Mouse (Mus musculus) midbrain, embryonic 10.5 days (tissue): Measurements from ENCODE around the gene Myh9. TPM values are rescaled to one million over a fixed set of nuclear protein-coding genes. Genes with fewer than 3 reads are reported as not detected.

Experiments
- DNase-seq: peaks from one replicate; pipeline ENCODE4 v3.0.0-alpha.2; 2017; ENCODE audit warnings: low spot score
- H3K27ac ChIP-seq: fragments of 300-500 bp; sonication (generic); replicated peaks from 2 replicates; pipeline ENCODE4 v1.5.1; 2016; ENCODE audit warnings: mild to moderate bottlenecking
- H3K27me3 ChIP-seq: fragments of 300-500 bp; sonication (generic); 2 replicates; pipeline ENCODE4 v1.6.1; 2016; ENCODE audit warnings: low read depth, mild to moderate bottlenecking; ENCODE audit not compliant: poor library complexity, severe bottlenecking
- H3K36me3 ChIP-seq: fragments of 300-500 bp; sonication (generic); 2 replicates; pipeline ENCODE4 v1.6.1; 2016; ENCODE audit warnings: mild to moderate bottlenecking, moderate library complexity
- H3K4me1 ChIP-seq: fragments of 300-500 bp; sonication (generic); 2 replicates; pipeline ENCODE4 v1.6.1; 2016
- H3K4me3 ChIP-seq: fragments of 300-500 bp; sonication (generic); 2 replicates; pipeline ENCODE4 v1.5.1; 2016; ENCODE audit warnings: mild to moderate bottlenecking, moderate library complexity
- H3K9me3 ChIP-seq: fragments of 300-500 bp; sonication (generic); replicated peaks from 2 replicates; pipeline ENCODE4 v1.6.1; 2016; ENCODE audit warnings: mild to moderate bottlenecking
- WGBS: fragments of 180-500 bp; shearing (Covaris S2); methylation state at CpG from one replicate; pipeline ENCODE4 v1.1.7; 2016; 5-methylcytosine and 5-hydroxymethylcytosine counted together
- polyA plus RNA-seq: library from polyadenylated mRNA; unstranded; fragments of >200 nt; fragmentation: Nextera tagmentation; extraction: Ambion mirVana; gene quantifications from 2 replicates; pipeline ENCODE4 v1.2.1, GENCODE M21; 2016

Gene Myh9
- polyA plus RNA-seq, 1 experiment from 2014 or later = 29.0 TPM

GRCm38 (mm10) chr15:77862991-77863972 lies 21.3 kb upstream of the Myh9 start:
- Histone ChIP-seq H3K9me3 (no peaks in the 10 kb centered on the region), H3K4me1 (peaks cover 9% of the 10 kb centered on the region), H3K27ac (no peak overlapping the region), H3K27me3 (no peaks in the 10 kb centered on the region), H3K4me3 (no peak overlapping the region), H3K36me3 (no peaks in the 10 kb centered on the region)
- DNase-seq = no peak
- 87% methylated on average over 22 of the region's 22 CpGs for WGBS

- Histone ChIP-seq H3K9me3 (no peaks in the 10 kb centered on the region), H3K36me3 (no peaks in the 10 kb centered on the region), H3K4me3 (no peak overlapping the region), H3K27ac (no peak overlapping the region), H3K4me1 (peaks cover 13% of the 10 kb centered on the region), H3K27me3 (peaks cover 6% of the 10 kb centered on the region; the same call in 1 of the 2 replicates)
- no peak for DNase-seq
- 90% methylated on average over 1 of the region's 1 CpGs for WGBS
Measured at GRCm38 (mm10) chr15:77860081-77860665, 18.2 kb upstream of the Myh9 start.

GRCm38 (mm10) chr15:77857662-77858156 lies 15.7 kb upstream of the Myh9 start:
- peaks cover 14% of the 10 kb centered on the region for H3K4me1 ChIP-seq
- H3K27ac ChIP-seq = peak overlapping the region; percentile 75
- no peaks in the 10 kb centered on the region for H3K9me3 ChIP-seq
- DNase-seq = peak; percentile 62
- H3K4me3 ChIP-seq = peak overlapping the region; percentile 66
- no peaks in the 10 kb centered on the region for H3K36me3 ChIP-seq
- whole genome bisulfite sequencing = under 1% methylated on average over 28 of the region's 28 CpGs
- peaks cover 6% of the 10 kb centered on the region; the same call in 1 of the 2 replicates for H3K27me3 ChIP-seq

GRCm38 (mm10) chr15:77856541-77856940 lies 14.6 kb upstream of the Myh9 start:
- peaks cover 14% of the 10 kb centered on the region for H3K4me1 ChIP-seq
- peaks cover 6% of the 10 kb centered on the region; the same call in 1 of the 2 replicates for H3K27me3 ChIP-seq
- H3K27ac ChIP-seq = no peak overlapping the region
- no peaks in the 10 kb centered on the region for H3K9me3 ChIP-seq
- no peak overlapping the region for H3K4me3 ChIP-seq
- WGBS = 85% methylated on average over 5 of the region's 5 CpGs
- H3K36me3 ChIP-seq = no peaks in the 10 kb centered on the region
- no peak for DNase-seq

- Histone ChIP-seq H3K4me3 (no peak overlapping the region), H3K36me3 (no peaks in the 10 kb centered on the region), H3K27ac (no peak overlapping the region), H3K27me3 (peaks cover 6% of the 10 kb centered on the region; the same call in 1 of the 2 replicates), H3K4me1 (peaks cover 14% of the 10 kb centered on the region), H3K9me3 (no peaks in the 10 kb centered on the region)
- DNase-seq = no peak
- 56% methylated on average over 8 of the region's 8 CpGs for WGBS
Measured at GRCm38 (mm10) chr15:77855301-77855700, 13.3 kb upstream of the Myh9 start.

GRCm38 (mm10) chr15:77852001-77852400 lies 10.0 kb upstream of the Myh9 start:
- no peak for DNase-seq
- no peaks in the 10 kb centered on the region for H3K36me3 ChIP-seq
- H3K9me3 ChIP-seq = no peaks in the 10 kb centered on the region
- peaks cover 5% of the 10 kb centered on the region; the same call in 1 of the 2 replicates for H3K4me1 ChIP-seq
- peaks cover 5% of the 10 kb centered on the region; the same call in 1 of the 2 replicates for H3K27me3 ChIP-seq
- no peak overlapping the region for H3K27ac ChIP-seq
- H3K4me3 ChIP-seq = no peak overlapping the region
- 86% methylated on average over 2 of the region's 2 CpGs for WGBS

GRCm38 (mm10) chr15:77851136-77851535 lies 9.2 kb upstream of the Myh9 start:
- no peaks in the 10 kb centered on the region for H3K9me3 ChIP-seq
- no peaks in the 10 kb centered on the region for H3K36me3 ChIP-seq
- H3K4me3 ChIP-seq = no peak overlapping the region
- H3K27me3 ChIP-seq = no peaks in the 10 kb centered on the region
- WGBS = 45% methylated on average over 3 of the region's 3 CpGs
- H3K4me1 ChIP-seq = peaks cover 5% of the 10 kb centered on the region; the same call in 1 of the 2 replicates
- no peak overlapping the region for H3K27ac ChIP-seq
- DNase-seq = no peak

GRCm38 (mm10) chr15:77849572-77850229 lies 7.7 kb upstream of the Myh9 start:
- no peaks in the 10 kb centered on the region for H3K4me1 ChIP-seq
- no peak for DNase-seq
- no peaks in the 10 kb centered on the region for H3K36me3 ChIP-seq
- H3K27ac ChIP-seq = no peak overlapping the region
- H3K9me3 ChIP-seq = no peaks in the 10 kb centered on the region
- H3K27me3 ChIP-seq = no peaks in the 10 kb centered on the region
- WGBS = 83% methylated on average over 9 of the region's 9 CpGs
- no peak overlapping the region for H3K4me3 ChIP-seq

GRCm38 (mm10) chr15:77849039-77849436 lies 7.1 kb upstream of the Myh9 start:
- Histone ChIP-seq H3K27ac (no peak overlapping the region), H3K4me1 (no peaks in the 10 kb centered on the region), H3K4me3 (no peak overlapping the region), H3K9me3 (no peaks in the 10 kb centered on the region), H3K36me3 (no peaks in the 10 kb centered on the region), H3K27me3 (no peaks in the 10 kb centered on the region)
- 61% methylated on average over 5 of the region's 5 CpGs for WGBS
- DNase-seq = no peak

- H3K27ac ChIP-seq = no peak overlapping the region
- no peaks in the 10 kb centered on the region for H3K36me3 ChIP-seq
- H3K4me1 ChIP-seq = no peaks in the 10 kb centered on the region
- 0 out of 2 replicates have a peak, but pooled peaks cover under 1% of the 10 kb centered on the region for H3K27me3 ChIP-seq
- 92% methylated on average over 16 of the region's 16 CpGs for WGBS
- no peaks in the 10 kb centered on the region for H3K9me3 ChIP-seq
- no peak for DNase-seq
- H3K4me3 ChIP-seq = no peak overlapping the region
Measured at GRCm38 (mm10) chr15:77848415-77849038, 6.6 kb upstream of the Myh9 start.

- Histone ChIP-seq H3K4me1 (0 out of 2 replicates have a peak, but pooled peaks cover 1% of the 10 kb centered on the region), H3K27ac (no peak overlapping the region), H3K9me3 (no peaks in the 10 kb centered on the region), H3K4me3 (no peak overlapping the region), H3K36me3 (no peaks in the 10 kb centered on the region), H3K27me3 (0 out of 2 replicates have a peak, but pooled peaks cover 6% of the 10 kb centered on the region)
- no peak for DNase-seq
- 80% methylated on average over 3 of the region's 3 CpGs for WGBS
Measured at GRCm38 (mm10) chr15:77847826-77848225, 5.9 kb upstream of the Myh9 start.

- Histone ChIP-seq H3K9me3 (no peaks in the 10 kb centered on the region), H3K4me3 (no peak overlapping the region), H3K36me3 (no peaks in the 10 kb centered on the region), H3K27ac (no peak overlapping the region), H3K27me3 (0 out of 2 replicates have a peak, but pooled peaks cover 6% of the 10 kb centered on the region), H3K4me1 (peaks cover 5% of the 10 kb centered on the region; the same call in 1 of the 2 replicates)
- 78% methylated on average over 3 of the region's 3 CpGs for WGBS
- no peak for DNase-seq
Measured at GRCm38 (mm10) chr15:77847108-77847507, 5.1 kb upstream of the Myh9 start.
